Mouse (Mus musculus) hindbrain, embryonic 15.5 days (tissue): ENCODE measurements around the gene Tspan7. TPM values are rescaled to one million over a fixed set of nuclear protein-coding genes. Genes with fewer than 3 reads are reported as not detected.

Experiments
- polyA plus RNA-seq: library from polyadenylated mRNA; unstranded; fragments of >200 nt; fragmentation: Nextera tagmentation; extraction: Ambion mirVana; gene quantifications from 2 replicates; pipeline ENCODE4 v1.2.1, GENCODE M21; 2015

Tspan7 gene
- polyA plus RNA-seq, 1 experiment from 2014 or later = 485 TPM

Other genes starting within 250 kb of the Tspan7 start
- 0.18 TPM in 1 of 2 replicates, not detected in the other for gene Otc, start 232.9 kb upstream of the Tspan7 start, polyA plus RNA-seq
- 118 and 122 TPM in 2 replicates for gene Mid1ip1, start 229.9 kb downstream of the Tspan7 start, polyA plus RNA-seq